Mouse (Mus musculus) testis, adult 2 months (tissue): ENCODE data around the gene Olfr463.

ENCODE experiments used
- CTCF ChIP-seq: fragments of 200-500 bp; IDR thresholded peaks from 2 replicates; pipeline ENCODE4 v1.5.1; 2012; ENCODE audit warnings: low read depth, mild to moderate bottlenecking, inconsistent platforms, low read length, moderate library complexity; ENCODE audit not compliant: control insufficient read depth, insufficient read depth, insufficient replicate concordance
- POLR2A ChIP-seq: fragments of 200-500 bp; IDR thresholded peaks from 2 replicates; pipeline ENCODE4 v1.6.1; 2012; ENCODE audit warnings: low read depth, mild to moderate bottlenecking, inconsistent platforms, low read length, moderate library complexity; ENCODE audit not compliant: control insufficient read depth

GRCm38 (mm10) chr11:87859273-87859672, 37.9 kb downstream of the Olfr463 start:
- no peak for TF ChIP-seq CTCF
- TF ChIP-seq POLR2A, result no peak
